Mouse (Mus musculus): ENCODE results near the gene Tmem208. TPM values are rescaled to one million over a fixed set of nuclear protein-coding genes. Genes with fewer than 3 reads are reported as not detected.

The Tmem208 gene
- polyA plus RNA-seq, 1 experiment from 2014 or later, result 126 TPM

DNA sequence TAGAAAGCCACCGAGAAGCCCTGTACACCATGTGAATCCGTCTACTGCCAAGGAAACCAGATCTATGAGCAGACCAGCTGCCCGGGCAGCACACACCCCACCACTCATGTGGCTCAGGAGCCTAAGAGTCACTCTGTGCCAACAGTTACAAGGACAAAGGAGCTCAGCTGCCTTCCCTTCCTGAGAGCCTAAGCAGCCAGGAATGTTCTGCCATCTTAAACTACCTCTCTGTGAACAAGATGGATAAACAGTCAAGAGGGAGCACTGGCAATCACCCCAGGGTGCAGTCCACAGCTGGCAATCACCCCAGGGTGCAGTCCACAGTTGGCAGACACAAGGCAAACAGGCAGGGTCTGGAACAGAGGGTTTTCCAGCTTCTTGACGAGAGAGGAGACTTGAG lies 8.2 kb upstream of the Tmem208 start:
- ATAC-seq, result no peak
- no peak overlapping the region for H3K4me2 ChIP-seq (ENCODE audit: low read length)
- H3K27ac ChIP-seq (ENCODE audit: low read length), result no peak overlapping the region
- H3K9me3 ChIP-seq (ENCODE audit: control insufficient read depth, low read length), result no peaks in the 10 kb centered on the region
- WGBS, result 91% methylated on average over 4 of the region's 4 CpGs
- no peaks in the 10 kb centered on the region for H3K27me3 ChIP-seq (replicated peaks; ENCODE audit: control insufficient read depth, insufficient read depth, low read length)
- no peak overlapping the region for H3K4me3 ChIP-seq (replicated peaks; ENCODE audit: low read length)
- H3K4me1 ChIP-seq (replicated peaks; ENCODE audit: control insufficient read depth, insufficient read depth, low read length), result no peaks in the 10 kb centered on the region
- peaks cover 8% of the 10 kb centered on the region; the same call in 1 of the 2 replicates for H3K36me3 ChIP-seq (ENCODE audit: control insufficient read depth, insufficient read depth)
- H3K9ac ChIP-seq (replicated peaks; ENCODE audit: low read depth, low read length), result no peak overlapping the region

DNA sequence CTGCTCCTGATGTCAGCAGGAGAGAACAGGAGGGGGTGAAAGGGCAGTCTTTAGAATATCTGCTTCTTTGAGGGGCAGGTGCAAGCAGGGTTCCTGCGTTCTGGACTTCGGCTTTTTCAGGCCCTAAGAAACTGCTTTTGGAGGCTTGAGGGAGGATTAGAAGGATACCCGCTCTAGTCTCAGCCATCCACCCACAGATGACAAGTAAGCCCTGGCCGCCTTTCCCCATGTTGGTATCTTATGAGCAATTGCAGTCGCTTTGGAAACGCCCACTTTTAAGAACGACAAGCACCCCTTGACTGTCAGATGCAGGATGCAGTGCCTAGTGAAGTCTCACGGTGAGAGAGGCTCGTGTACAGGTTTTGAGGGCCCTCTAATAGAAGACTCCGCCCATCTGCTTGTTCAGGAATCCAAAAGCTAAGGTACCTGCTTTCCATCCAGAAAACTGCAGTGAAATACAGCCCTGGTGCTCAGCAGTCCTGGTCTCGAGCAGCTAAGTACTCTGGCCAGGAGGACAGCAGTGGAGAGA lies 7.4 kb upstream of the Tmem208 start:
- WGBS, result 84% methylated on average over 11 of the region's 11 CpGs
- H3K4me1 ChIP-seq (replicated peaks; ENCODE audit: control insufficient read depth, insufficient read depth, low read length), result no peaks in the 10 kb centered on the region
- no peaks in the 10 kb centered on the region for H3K27me3 ChIP-seq (replicated peaks; ENCODE audit: control insufficient read depth, insufficient read depth, low read length)
- no peak overlapping the region for H3K9ac ChIP-seq (replicated peaks; ENCODE audit: low read depth, low read length)
- H3K27ac ChIP-seq (ENCODE audit: low read length), result no peak overlapping the region
- H3K4me3 ChIP-seq (replicated peaks; ENCODE audit: low read length), result no peak overlapping the region
- peaks cover 8% of the 10 kb centered on the region; the same call in 1 of the 2 replicates for H3K36me3 ChIP-seq (ENCODE audit: control insufficient read depth, insufficient read depth)
- no peaks in the 10 kb centered on the region for H3K9me3 ChIP-seq (ENCODE audit: control insufficient read depth, low read length)
- no peak for ATAC-seq
- no peak overlapping the region for H3K4me2 ChIP-seq (ENCODE audit: low read length)

DNA sequence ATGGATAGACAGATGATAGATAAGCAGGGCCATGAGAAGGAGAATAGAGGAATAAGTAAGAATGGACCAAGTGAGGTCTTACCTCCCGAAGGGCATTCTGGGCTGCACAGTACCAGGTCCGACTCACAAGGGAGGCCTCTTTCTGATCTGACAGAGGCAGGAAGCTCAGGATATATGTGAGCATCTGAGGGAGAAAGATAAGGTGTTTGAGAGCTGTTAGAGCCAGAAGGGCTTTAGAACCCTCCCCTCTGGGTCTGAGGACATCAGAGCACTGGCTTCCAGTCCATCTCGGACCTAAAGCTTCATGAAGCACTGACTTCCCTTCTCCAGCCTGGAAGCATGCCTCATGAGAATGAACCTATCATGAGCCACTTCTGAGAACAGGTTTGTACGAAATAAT lies 3.0 kb upstream of the Tmem208 start:
- Histone ChIP-seq H3K4me2 (ENCODE audit: low read length) (no peak overlapping the region), H3K27ac (ENCODE audit: low read length) (no peak overlapping the region), H3K27me3 (replicated peaks; ENCODE audit: control insufficient read depth, insufficient read depth, low read length) (no peaks in the 10 kb centered on the region), H3K4me1 (replicated peaks; ENCODE audit: control insufficient read depth, insufficient read depth, low read length) (peaks cover 21% of the 10 kb centered on the region), H3K9me3 (ENCODE audit: control insufficient read depth, low read length) (no peaks in the 10 kb centered on the region), H3K4me3 (replicated peaks; ENCODE audit: low read length) (no peak overlapping the region), H3K9ac (replicated peaks; ENCODE audit: low read depth, low read length) (no peak overlapping the region), H3K36me3 (ENCODE audit: control insufficient read depth, insufficient read depth) (peaks cover 4% of the 10 kb centered on the region; the same call in 1 of the 2 replicates)
- 87% methylated on average over 4 of the region's 4 CpGs for WGBS
- ATAC-seq, result no peak

DNA sequence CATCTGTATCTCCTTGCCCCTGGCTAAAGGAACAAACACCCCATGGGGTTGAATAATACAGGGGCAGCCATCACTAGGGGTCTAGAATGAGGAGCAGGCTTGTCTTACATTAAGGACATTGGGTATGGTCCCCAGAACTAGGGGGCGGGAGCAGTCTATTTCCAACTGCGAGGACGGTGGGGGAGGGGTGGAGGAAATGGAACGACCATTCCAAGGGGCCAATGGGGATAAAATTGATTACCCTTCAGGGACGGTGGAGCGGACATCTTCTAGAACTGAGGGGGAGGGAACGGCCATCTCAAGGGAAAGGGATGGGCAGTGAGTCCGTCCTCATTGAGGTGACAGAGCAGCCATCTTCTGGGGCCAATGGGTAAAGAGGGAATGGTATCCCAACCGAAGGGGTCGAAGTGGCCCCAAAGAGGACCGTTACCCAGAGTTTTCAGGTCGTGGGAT lies 487 bp upstream of the Tmem208 start:
- no peak; the same call in none of the 2 replicates for ATAC-seq
- Histone ChIP-seq H3K27ac (ENCODE audit: low read length) (peak overlapping the region; percentile 63; the same call in 1 of the 2 replicates), H3K36me3 (ENCODE audit: control insufficient read depth, insufficient read depth) (peaks cover 15% of the 10 kb centered on the region), H3K9me3 (ENCODE audit: control insufficient read depth, low read length) (no peaks in the 10 kb centered on the region), H3K9ac (replicated peaks; ENCODE audit: low read depth, low read length) (peak overlapping the region; percentile 93), H3K4me2 (ENCODE audit: low read length) (peak overlapping the region; percentile 76), H3K4me3 (replicated peaks; ENCODE audit: low read length) (peak overlapping the region; percentile 91), H3K27me3 (replicated peaks; ENCODE audit: control insufficient read depth, insufficient read depth, low read length) (no peaks in the 10 kb centered on the region), H3K4me1 (replicated peaks; ENCODE audit: control insufficient read depth, insufficient read depth, low read length) (peaks cover 21% of the 10 kb centered on the region)
- 1% methylated on average over 12 of the region's 12 CpGs for WGBS

DNA sequence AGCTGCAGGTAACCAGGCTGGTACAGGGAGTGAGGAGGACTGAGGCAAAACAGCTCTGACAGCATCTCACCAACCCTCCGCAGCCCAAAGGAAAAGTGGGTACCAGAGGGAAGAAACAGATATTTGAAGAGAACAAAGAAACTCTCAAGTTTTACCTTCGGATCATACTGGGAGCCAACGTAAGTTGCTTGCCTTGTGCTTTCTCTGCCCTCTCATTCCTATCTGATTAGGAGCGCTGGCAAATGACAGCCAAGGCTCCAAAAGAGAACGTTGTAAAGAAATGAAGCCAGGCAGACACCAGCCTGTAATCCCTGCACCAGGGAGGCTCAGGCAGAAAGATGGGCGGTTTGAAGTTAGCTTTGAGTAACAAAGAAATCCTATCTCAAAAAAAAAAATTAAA lies 814 bp downstream of the Tmem208 start:
- Histone ChIP-seq H3K9ac (replicated peaks; ENCODE audit: low read depth, low read length) (peak overlapping the region; percentile 93), H3K4me1 (replicated peaks; ENCODE audit: control insufficient read depth, insufficient read depth, low read length) (peaks cover 21% of the 10 kb centered on the region), H3K9me3 (ENCODE audit: control insufficient read depth, low read length) (no peaks in the 10 kb centered on the region), H3K27ac (ENCODE audit: low read length) (no peak overlapping the region), H3K27me3 (replicated peaks; ENCODE audit: control insufficient read depth, insufficient read depth, low read length) (no peaks in the 10 kb centered on the region), H3K4me2 (ENCODE audit: low read length) (peak overlapping the region; percentile 79), H3K36me3 (ENCODE audit: control insufficient read depth, insufficient read depth) (peaks cover 26% of the 10 kb centered on the region), H3K4me3 (replicated peaks; ENCODE audit: low read length) (peak overlapping the region; percentile 91)
- WGBS, result 36% methylated on average over 6 of the region's 6 CpGs
- ATAC-seq, result no peak

DNA sequence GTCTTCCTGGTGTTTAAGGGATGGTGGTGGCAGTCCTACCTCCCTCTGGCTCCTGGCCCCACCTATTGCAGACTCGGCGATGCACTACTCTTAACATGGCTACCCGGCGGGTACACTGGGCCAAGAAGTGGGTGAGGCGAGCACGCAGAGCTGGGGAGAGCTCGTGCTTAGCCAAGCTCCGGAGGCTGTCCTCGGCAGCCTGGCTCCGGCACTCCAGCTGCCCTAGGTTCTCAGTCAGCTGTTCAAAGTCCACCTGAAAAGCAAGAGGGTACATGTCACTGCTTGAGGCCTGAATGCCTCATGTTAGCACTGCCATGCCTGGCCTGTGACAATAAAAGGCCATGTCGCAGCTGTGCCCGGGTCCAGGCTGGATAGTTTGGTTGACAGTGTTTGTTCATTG lies 4.2 kb downstream of the Tmem208 start:
- WGBS, result 93% methylated on average over 12 of the region's 12 CpGs
- Histone ChIP-seq H3K4me3 (replicated peaks; ENCODE audit: low read length) (no peak overlapping the region), H3K27ac (ENCODE audit: low read length) (no peak overlapping the region), H3K4me1 (replicated peaks; ENCODE audit: control insufficient read depth, insufficient read depth, low read length) (peaks cover 13% of the 10 kb centered on the region), H3K27me3 (replicated peaks; ENCODE audit: control insufficient read depth, insufficient read depth, low read length) (no peaks in the 10 kb centered on the region), H3K9ac (replicated peaks; ENCODE audit: low read depth, low read length) (no peak overlapping the region), H3K9me3 (ENCODE audit: control insufficient read depth, low read length) (no peaks in the 10 kb centered on the region), H3K4me2 (ENCODE audit: low read length) (no peak overlapping the region), H3K36me3 (ENCODE audit: control insufficient read depth, insufficient read depth) (peaks cover 26% of the 10 kb centered on the region)
- no peak for ATAC-seq

DNA sequence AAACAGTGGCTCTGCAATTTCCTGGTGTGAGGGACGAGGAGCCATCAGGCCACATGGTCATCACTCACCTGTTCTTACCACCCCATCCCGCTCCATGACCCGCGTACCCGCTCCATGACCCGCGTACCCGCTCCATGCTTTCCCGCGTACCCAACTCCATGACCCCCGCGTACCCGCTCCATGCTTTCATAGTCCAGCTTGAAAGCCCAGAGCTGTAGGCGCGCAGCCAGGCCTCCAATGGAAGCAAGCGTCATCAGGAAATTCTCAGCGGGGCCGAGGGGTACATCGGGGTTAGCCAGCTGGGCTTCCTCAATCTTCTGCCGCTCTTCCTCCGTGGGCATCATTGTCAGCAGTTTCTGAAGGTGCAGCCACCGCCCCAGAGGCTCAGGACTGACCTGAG lies 5.3 kb downstream of the Tmem208 start:
- ATAC-seq, result no peak
- no peak overlapping the region for H3K27ac ChIP-seq (ENCODE audit: low read length)
- WGBS, result 95% methylated on average over 22 of the region's 22 CpGs
- H3K27me3 ChIP-seq (replicated peaks; ENCODE audit: control insufficient read depth, insufficient read depth, low read length), result no peaks in the 10 kb centered on the region
- H3K4me3 ChIP-seq (replicated peaks; ENCODE audit: low read length), result no peak overlapping the region
- peaks cover 26% of the 10 kb centered on the region for H3K36me3 ChIP-seq (ENCODE audit: control insufficient read depth, insufficient read depth)
- H3K4me1 ChIP-seq (replicated peaks; ENCODE audit: control insufficient read depth, insufficient read depth, low read length), result peaks cover 9% of the 10 kb centered on the region
- no peaks in the 10 kb centered on the region for H3K9me3 ChIP-seq (ENCODE audit: control insufficient read depth, low read length)
- H3K9ac ChIP-seq (replicated peaks; ENCODE audit: low read depth, low read length), result no peak overlapping the region
- no peak overlapping the region for H3K4me2 ChIP-seq (ENCODE audit: low read length)

DNA sequence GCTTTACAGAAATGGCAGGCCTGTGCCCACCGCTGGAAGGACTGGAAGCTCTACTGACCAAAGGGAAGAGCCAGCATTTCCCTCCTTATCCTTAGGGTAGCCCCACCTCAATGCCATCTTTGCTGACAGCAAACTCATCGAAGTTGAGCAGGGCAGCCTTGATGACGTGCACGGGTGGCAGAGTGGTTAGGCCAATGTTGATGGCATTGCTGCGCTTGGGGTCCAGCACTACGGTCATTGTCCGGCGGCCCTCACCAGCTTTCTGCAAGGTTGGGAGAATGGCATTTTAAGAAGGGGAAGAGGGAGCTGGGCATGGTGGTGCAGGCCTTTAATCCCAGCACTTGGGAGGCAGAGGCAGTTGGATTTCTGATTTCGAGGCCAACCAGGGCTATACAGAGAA lies 5.8 kb downstream of the Tmem208 start:
- no peaks in the 10 kb centered on the region for H3K27me3 ChIP-seq (replicated peaks; ENCODE audit: control insufficient read depth, insufficient read depth, low read length)
- no peak overlapping the region for H3K27ac ChIP-seq (ENCODE audit: low read length)
- no peak for ATAC-seq
- peaks cover 26% of the 10 kb centered on the region for H3K36me3 ChIP-seq (ENCODE audit: control insufficient read depth, insufficient read depth)
- H3K4me2 ChIP-seq (ENCODE audit: low read length), result no peak overlapping the region
- no peak overlapping the region for H3K4me3 ChIP-seq (replicated peaks; ENCODE audit: low read length)
- no peaks in the 10 kb centered on the region for H3K9me3 ChIP-seq (ENCODE audit: control insufficient read depth, low read length)
- H3K9ac ChIP-seq (replicated peaks; ENCODE audit: low read depth, low read length), result no peak overlapping the region
- H3K4me1 ChIP-seq (replicated peaks; ENCODE audit: control insufficient read depth, insufficient read depth, low read length), result peaks cover 7% of the 10 kb centered on the region
- 96% methylated on average over 9 of the region's 9 CpGs for WGBS

DNA sequence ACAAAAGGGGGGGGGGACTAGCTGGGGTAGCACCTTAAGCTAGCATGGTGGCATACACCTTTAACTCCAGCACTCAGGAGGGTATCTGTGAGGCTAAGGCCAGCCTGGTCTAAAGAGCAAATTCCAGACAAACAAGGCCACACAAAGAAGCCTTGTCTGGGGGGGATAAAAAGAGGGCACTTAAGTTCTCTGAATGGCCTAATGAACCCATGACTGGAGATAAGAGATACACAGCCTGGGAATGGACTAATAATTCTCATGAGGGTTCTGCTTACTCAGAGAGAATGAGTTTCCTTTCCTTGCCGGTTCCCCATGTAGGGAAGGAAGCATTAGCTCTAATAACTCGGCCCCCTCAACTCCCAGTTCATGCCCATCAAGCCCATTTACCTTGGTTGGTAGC lies 6.4 kb downstream of the Tmem208 start:
- Histone ChIP-seq H3K9me3 (ENCODE audit: control insufficient read depth, low read length) (no peaks in the 10 kb centered on the region), H3K36me3 (ENCODE audit: control insufficient read depth, insufficient read depth) (peaks cover 26% of the 10 kb centered on the region), H3K4me2 (ENCODE audit: low read length) (no peak overlapping the region), H3K9ac (replicated peaks; ENCODE audit: low read depth, low read length) (no peak overlapping the region), H3K4me1 (replicated peaks; ENCODE audit: control insufficient read depth, insufficient read depth, low read length) (peaks cover under 1% of the 10 kb centered on the region), H3K27ac (ENCODE audit: low read length) (no peak overlapping the region), H3K27me3 (replicated peaks; ENCODE audit: control insufficient read depth, insufficient read depth, low read length) (no peaks in the 10 kb centered on the region), H3K4me3 (replicated peaks; ENCODE audit: low read length) (no peak overlapping the region)
- no peak for ATAC-seq
- 72% methylated on average over 2 of the region's 2 CpGs for WGBS
